Mouse (Mus musculus) urinary bladder, postnatal 36 days (tissue): ENCODE results near the gene Myef2.

Experiments
- DNase-seq, 2 experiments: peaks; one replicate each; pipeline ENCODE4 v3.0.0; 2022; ENCODE audit warnings: low spot score in 2 of 2, mixed read lengths in 1 of 2

Gene Myef2

GRCm38 (mm10) chr2:125067894-125068293 lies 55.6 kb downstream of the Myef2 start, which contains the start of gene Slc24a5:
TSS of gene Slc24a5 (plus strand) at chr2:125068124.
- DNase-seq = no peak

DNA sequence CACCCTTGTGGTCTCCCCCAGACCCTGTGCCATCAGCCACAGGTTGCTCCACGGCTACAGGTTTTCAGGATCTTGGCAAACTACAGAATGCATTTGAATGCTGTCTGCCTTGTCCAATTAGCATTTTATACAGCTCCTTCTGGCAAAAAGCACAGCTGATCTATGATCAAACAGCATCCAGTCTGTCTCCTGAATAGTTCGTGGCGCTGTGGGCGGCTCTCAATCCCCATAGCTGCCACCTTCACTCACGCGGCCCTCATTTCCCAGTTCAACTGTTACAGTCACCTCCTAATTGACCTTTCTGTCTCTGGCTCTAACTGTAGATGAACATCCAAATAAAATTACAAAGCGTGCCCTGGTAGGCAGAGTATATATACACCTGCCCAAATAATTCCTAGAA lies 56.1 kb downstream of the Myef2 start:
- DNase-seq = no peak

- DNase-seq = no peak
These were observed 60.5 kb downstream of the Myef2 start for GRCm38 (mm10) chr2:125062944-125063343.

DNA sequence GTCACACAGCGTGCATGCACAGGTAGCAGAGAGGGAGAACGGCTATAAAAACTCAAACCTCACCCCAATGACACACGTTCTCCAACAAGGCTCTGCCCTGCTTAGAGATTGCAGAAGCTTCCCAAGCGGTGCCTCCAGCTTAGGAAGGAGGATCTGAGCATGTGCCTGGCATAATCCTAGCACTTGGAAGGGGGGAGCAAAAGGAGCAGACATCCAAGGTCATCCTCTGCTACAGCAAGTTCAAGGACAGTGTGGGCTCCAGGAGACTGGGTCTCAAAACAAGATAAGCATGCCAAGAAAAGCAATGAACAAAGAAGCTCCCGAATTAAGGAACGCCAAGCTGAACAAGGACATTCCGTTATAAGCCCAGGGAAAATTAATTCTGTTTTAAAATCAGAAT lies 62.0 kb downstream of the Myef2 start:
- no peak for DNase-seq

DNA sequence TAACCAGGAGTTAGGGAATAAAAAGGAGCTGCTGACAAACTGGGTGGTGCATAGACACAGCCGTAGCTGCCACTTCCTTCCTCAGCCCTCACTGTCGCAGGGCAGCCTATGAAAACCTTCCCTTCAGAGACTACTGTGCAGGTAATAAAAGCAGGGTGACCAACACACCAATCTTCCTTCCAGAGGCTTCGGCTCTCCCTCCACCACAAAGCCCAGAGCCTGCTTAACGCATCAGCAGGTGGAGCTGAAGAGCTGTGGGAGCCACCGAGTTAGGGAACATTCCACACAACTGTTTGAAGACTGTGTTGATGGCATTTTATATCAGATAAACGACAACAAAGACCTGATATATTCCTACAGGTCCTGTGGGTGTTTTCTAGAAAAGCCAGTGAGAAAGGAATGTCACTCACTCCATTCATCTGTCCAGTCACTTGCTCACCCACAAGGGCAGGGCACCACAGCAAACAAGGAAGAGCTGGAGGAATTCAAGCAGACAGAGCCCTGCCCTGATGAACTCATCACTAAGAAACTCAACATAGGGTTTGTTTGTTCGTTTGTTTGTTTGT lies 66.1 kb downstream of the Myef2 start:
- DNase-seq = no peak

DNA sequence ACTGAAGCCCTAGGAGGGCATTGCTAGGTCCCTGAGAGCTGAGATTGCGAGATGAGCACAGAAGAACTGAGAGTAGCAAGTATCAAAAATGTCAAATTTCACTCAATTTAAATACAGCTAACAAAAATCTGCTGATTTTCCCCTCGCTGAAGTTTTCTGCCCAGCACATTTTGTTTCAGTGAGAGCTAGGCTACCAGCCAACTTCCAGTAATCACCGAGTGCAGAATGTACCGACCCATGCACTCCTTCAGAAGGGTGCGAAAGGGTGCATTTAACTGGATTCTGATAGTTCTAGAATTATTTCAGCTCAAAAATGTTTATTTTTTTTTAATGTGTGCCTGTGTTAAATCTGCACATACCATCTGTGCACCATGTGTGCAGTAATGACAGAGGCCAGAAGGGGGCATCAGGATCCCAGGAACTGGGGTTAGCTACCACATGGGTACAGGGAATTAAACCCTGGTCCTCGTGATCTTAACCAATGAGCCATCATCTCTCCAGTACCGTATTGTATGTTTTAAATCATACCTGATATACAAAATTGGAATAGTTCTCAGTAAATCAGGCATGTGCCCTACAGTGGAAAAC lies 68.1 kb downstream of the Myef2 start:
- DNase-seq = no peak
